Mouse (Mus musculus) liver, embryonic 13.5 days (tissue): Measurements from ENCODE around the gene Fkbp10. TPM values are rescaled to one million over a fixed set of nuclear protein-coding genes. Genes with fewer than 3 reads are reported as not detected.

Experiments
- microRNA-seq: library from miRNA; unstranded; fragments of <30 nt; microRNA quantifications from one replicate; pipeline ENCODE4, GENCODE M21; 2016
- polyA plus RNA-seq: library from polyadenylated mRNA; unstranded; fragments of >200 nt; fragmentation: Nextera tagmentation; extraction: Ambion mirVana; gene quantifications from 2 replicates; pipeline ENCODE4 v1.2.1, GENCODE M21; 2015

The Fkbp10 gene
- polyA plus RNA-seq, 1 experiment from 2014 or later, result 11.8 TPM

Small RNAs within 50 kb of the gene (microRNA-seq; reads per million reads assigned to microRNA genes)
- not detected for gene Gm27374

Other genes with a start within 250 kb of the Fkbp10 start
- gene Krt9, start 222.5 kb upstream of the Fkbp10 start, polyA plus RNA-seq, result not detected in 2 replicates
- 0.90 and 1.0 TPM in 2 replicates for gene Krt14, start 208.1 kb upstream of the Fkbp10 start, polyA plus RNA-seq
- not detected in 2 replicates for gene Krt16, start 166.8 kb upstream of the Fkbp10 start, polyA plus RNA-seq
- 0.41 and 0.62 TPM in 2 replicates for gene Krt17, start 154.7 kb upstream of the Fkbp10 start, polyA plus RNA-seq
- gene Krt42, start 145.8 kb upstream of the Fkbp10 start, polyA plus RNA-seq, result not detected in 2 replicates
- gene Eif1, start 95.8 kb upstream of the Fkbp10 start, polyA plus RNA-seq, result 1,883 and 1,943 TPM in 2 replicates
- gene Gast, start 81.3 kb upstream of the Fkbp10 start, polyA plus RNA-seq, result not detected in 2 replicates
- gene Hap1, start 59.6 kb upstream of the Fkbp10 start, polyA plus RNA-seq, result 0.37 and 0.50 TPM in 2 replicates
- 13.2 and 15.5 TPM in 2 replicates for gene Jup, start 17.9 kb upstream of the Fkbp10 start, polyA plus RNA-seq
- 5.8 and 6.0 TPM in 2 replicates for gene P3h4, start 861 bp upstream of the Fkbp10 start, polyA plus RNA-seq
- 25.1 and 27.6 TPM in 2 replicates for gene Nt5c3b, start 26.1 kb downstream of the Fkbp10 start, polyA plus RNA-seq
- gene Klhl10, start 26.2 kb downstream of the Fkbp10 start, polyA plus RNA-seq, result 0.08 and 0.24 TPM in 2 replicates
- 2.4 and 2.6 TPM in 2 replicates for gene Klhl11, start 57.0 kb downstream of the Fkbp10 start, polyA plus RNA-seq
- 86.2 and 108 TPM in 2 replicates for gene Acly, start 112.3 kb downstream of the Fkbp10 start, polyA plus RNA-seq
- 0.08 and 0.16 TPM in 2 replicates for gene Ttc25, start 129.9 kb downstream of the Fkbp10 start, polyA plus RNA-seq
- 13.2 and 14.1 TPM in 2 replicates for gene Cnp, start 159.2 kb downstream of the Fkbp10 start, polyA plus RNA-seq
- gene Nkiras2, start 203.5 kb downstream of the Fkbp10 start, polyA plus RNA-seq, result 19.9 and 20.9 TPM in 2 replicates
- gene Dnajc7, start 204.5 kb downstream of the Fkbp10 start, polyA plus RNA-seq, result 70.7 and 86.2 TPM in 2 replicates